Mouse (Mus musculus): ENCODE results near the gene Ms4a15. TPM values are rescaled to one million over a fixed set of nuclear protein-coding genes. Genes with fewer than 3 reads are reported as not detected.
A peak's percentile ranks its signal among the peaks of the same experiment; 100 is the strongest.

Ms4a15 gene
- total RNA-seq, 1 experiment from 2014 or later: not detected

GRCm38 (mm10) chr19:10968578-10968977, 24.5 kb downstream of the Ms4a15 start:
- no peak for ATAC-seq (replicated peaks; ENCODE audit: low read depth, poor library complexity, severe bottlenecking)

- ATAC-seq (replicated peaks; ENCODE audit: low read depth, poor library complexity, severe bottlenecking): no peak
Measured at GRCm38 (mm10) chr19:10965721-10966120, 27.3 kb downstream of the Ms4a15 start.

- ATAC-seq (replicated peaks; ENCODE audit: low read depth, poor library complexity, severe bottlenecking): no peak
Measured at GRCm38 (mm10) chr19:10959978-10960346, 33.1 kb downstream of the Ms4a15 start.

GRCm38 (mm10) chr19:10959085-10959977, 33.7 kb downstream of the Ms4a15 start:
- ATAC-seq (replicated peaks; ENCODE audit: low read depth, poor library complexity, severe bottlenecking): peak; percentile 90

GRCm38 (mm10) chr19:10952021-10952939, 40.8 kb downstream of the Ms4a15 start:
- ATAC-seq (replicated peaks; ENCODE audit: low read depth, poor library complexity, severe bottlenecking): no peak

- no peak; the same call in 1 of the 2 replicates for ATAC-seq (replicated peaks; ENCODE audit: low read depth, poor library complexity, severe bottlenecking)
Measured at GRCm38 (mm10) chr19:10949558-10949957, 43.5 kb downstream of the Ms4a15 start.

- ATAC-seq (replicated peaks; ENCODE audit: low read depth, poor library complexity, severe bottlenecking): peak; percentile 95
Measured at GRCm38 (mm10) chr19:10949112-10949511, 43.9 kb downstream of the Ms4a15 start, which contains the start of gene Ccdc86. Gene Ccdc86, minus strand, starts transcription at chr19:10949266.

GRCm38 (mm10) chr19:10948416-10948815, 44.6 kb downstream of the Ms4a15 start:
- ATAC-seq (replicated peaks; ENCODE audit: low read depth, poor library complexity, severe bottlenecking): 0 out of 2 replicates have a peak, but pooled peaks have one; percentile 5

GRCm38 (mm10) chr19:10947219-10947618, 45.8 kb downstream of the Ms4a15 start:
- no peak for ATAC-seq (replicated peaks; ENCODE audit: low read depth, poor library complexity, severe bottlenecking)

GRCm38 (mm10) chr19:10946506-10946905, 46.5 kb downstream of the Ms4a15 start:
- no peak for ATAC-seq (replicated peaks; ENCODE audit: low read depth, poor library complexity, severe bottlenecking)

- peak; percentile 15; the same call in 1 of the 2 replicates for ATAC-seq (replicated peaks; ENCODE audit: low read depth, poor library complexity, severe bottlenecking)
Measured at GRCm38 (mm10) chr19:10943955-10944354, 49.1 kb downstream of the Ms4a15 start.

GRCm38 (mm10) chr19:10940801-10941457, 52.1 kb downstream of the Ms4a15 start:
- peak; percentile 13; the same call in 1 of the 2 replicates for ATAC-seq (replicated peaks; ENCODE audit: low read depth, poor library complexity, severe bottlenecking)

GRCm38 (mm10) chr19:10940097-10940800, 52.8 kb downstream of the Ms4a15 start:
- peak; percentile 85 for ATAC-seq (replicated peaks; ENCODE audit: low read depth, poor library complexity, severe bottlenecking)

- ATAC-seq (replicated peaks; ENCODE audit: low read depth, poor library complexity, severe bottlenecking): no peak
Measured at GRCm38 (mm10) chr19:10938771-10939170, 54.3 kb downstream of the Ms4a15 start.

- no peak for ATAC-seq (replicated peaks; ENCODE audit: low read depth, poor library complexity, severe bottlenecking)
Measured at GRCm38 (mm10) chr19:10937110-10937563, 55.9 kb downstream of the Ms4a15 start, which contains the start of gene Ptgdr2. Gene Ptgdr2, plus strand, starts transcription at chr19:10937160.

GRCm38 (mm10) chr19:10936077-10936476, 57.0 kb downstream of the Ms4a15 start:
- ATAC-seq (replicated peaks; ENCODE audit: low read depth, poor library complexity, severe bottlenecking): no peak

GRCm38 (mm10) chr19:10935029-10935428, 58.0 kb downstream of the Ms4a15 start:
- no peak for ATAC-seq (replicated peaks; ENCODE audit: low read depth, poor library complexity, severe bottlenecking)

- 0 out of 2 replicates have a peak, but pooled peaks have one; percentile 50 for ATAC-seq (replicated peaks; ENCODE audit: low read depth, poor library complexity, severe bottlenecking)
Measured at GRCm38 (mm10) chr19:10930641-10931040, 62.4 kb downstream of the Ms4a15 start.

All from common myeloid progenitor, adult 5-6 weeks (primary cell).